8 mouse cellular contexts compared by ENCODE assay signal in genomic region chr7:34390834-34391155, GRCm38 (mm10). TPM values are rescaled to one million over a fixed set of nuclear protein-coding genes. Genes with fewer than 3 reads are reported as not detected.
DNase-seq lines count a peak whose midpoint lies in the region; ATAC-seq and TF ChIP-seq lines count a peak whose summit lies in the region.

No protein-coding gene starts in this region.

- peak overlapping the region; percentile 94 for H3K9ac ChIP-seq in ES-Bruce4 (ENCODE audit: low read depth, poor library complexity, severe bottlenecking)
- H3K9ac ChIP-seq in hindbrain, embryonic 16.5 days (ENCODE audit: low read depth, low read length): no peak overlapping the region

- no peak for TF ChIP-seq CTCF in ES-Bruce4 (IDR thresholded peaks at IDR 0.05; ENCODE audit: low read depth, low read length)
- no peak for TF ChIP-seq CTCF in gastrocnemius, adult 2 months (IDR thresholded peaks at IDR 0.05)

- H3K4me2 ChIP-seq in hindbrain, embryonic 16.5 days (ENCODE audit: low read length): peak overlapping the region; percentile 76

- intact Hi-C loops in gastrocnemius, adult 2 months (cut with DNase I): loop anchor here (5.0 kb wide), 1 partner anchor 267 kb away; the partner anchor contains the start of gene Kctd15
- intact Hi-C loops in left cerebral cortex, postnatal 10 days (cut with DNase I): no loop called here

- H3K9me3 ChIP-seq in erythroblast, embryonic 14.5 days (ENCODE audit: control insufficient read depth, low read length): no peaks in the 10 kb centered on the region
- no peaks in the 10 kb centered on the region for H3K9me3 ChIP-seq in ES-Bruce4 (replicated peaks; ENCODE audit: control insufficient read depth, insufficient read depth, low read length, poor library complexity, severe bottlenecking)
- no peaks in the 10 kb centered on the region for H3K9me3 ChIP-seq in hindbrain, embryonic 16.5 days (ENCODE audit: control insufficient read depth, low read length)

- peaks cover 30% of the 10 kb centered on the region for H3K4me1 ChIP-seq in erythroblast, embryonic 14.5 days (ENCODE audit: control insufficient read depth)
- no peaks in the 10 kb centered on the region for H3K4me1 ChIP-seq in ES-Bruce4 (ENCODE audit: control insufficient read depth, insufficient read depth, low read length)
- H3K4me1 ChIP-seq in hindbrain, embryonic 16.5 days (ENCODE audit: control insufficient read depth, insufficient read depth, low read depth, low read length): peaks cover 33% of the 10 kb centered on the region

- peaks cover 17% of the 10 kb centered on the region for H3K36me3 ChIP-seq in erythroblast, embryonic 14.5 days (ENCODE audit: control insufficient read depth)
- H3K36me3 ChIP-seq in ES-Bruce4 (ENCODE audit: control insufficient read depth, insufficient read depth, low read length, poor library complexity, severe bottlenecking): peaks cover 12% of the 10 kb centered on the region; the same call in 1 of the 2 replicates
- H3K36me3 ChIP-seq in hindbrain, embryonic 16.5 days (ENCODE audit: control insufficient read depth, insufficient read depth, low read length): no peaks in the 10 kb centered on the region

- TF ChIP-seq EP300 in ES-Bruce4 (IDR thresholded peaks at IDR 0.05; ENCODE audit: insufficient read depth, low read depth, low read length): no peak

- DNase-seq in gastrocnemius, adult 2 months: peak; percentile 66
- DNase-seq in left cerebral cortex, postnatal 10 days (ENCODE audit: extremely low spot score in 1 of 2, low spot score in 2 of 2): no peak
- no peak for DNase-seq in thymus, postnatal 0 days (ENCODE audit: low spot score)

- H3K27ac ChIP-seq in ES-Bruce4 (ENCODE audit: insufficient read depth, low read length): peak overlapping the region; percentile 88; the same call in 1 of the 2 replicates
- H3K27ac ChIP-seq in gastrocnemius, adult 2 months: peak overlapping the region; percentile 100
- H3K27ac ChIP-seq in hindbrain, embryonic 16.5 days (ENCODE audit: low read depth, low read length): no peak overlapping the region

- no peak for ATAC-seq in erythroblast, adult 5-6 weeks (replicated peaks; ENCODE audit: low FRiP score, poor library complexity, severe bottlenecking)
- ATAC-seq in hindbrain, embryonic 16.5 days: no peak
- peak; percentile 23 for ATAC-seq in megakaryocyte, adult 5-6 weeks (ENCODE audit: poor library complexity, severe bottlenecking)

- H3K4me3 ChIP-seq in erythroblast, embryonic 14.5 days (replicated peaks): peak overlapping the region; percentile 70
- 0 out of 2 replicates have a peak overlapping the region, but pooled peaks have one; percentile 1 for H3K4me3 ChIP-seq in ES-Bruce4 (ENCODE audit: low read depth, low read length)
- peak overlapping the region; percentile 94 for H3K4me3 ChIP-seq in gastrocnemius, adult 2 months
- no peak overlapping the region for H3K4me3 ChIP-seq in hindbrain, embryonic 16.5 days (ENCODE audit: low read length)

- TF ChIP-seq POLR2A in ES-Bruce4 (IDR thresholded peaks at IDR 0.05; ENCODE audit: insufficient read depth, low read length): no peak

- H3K27me3 ChIP-seq in erythroblast, embryonic 14.5 days (ENCODE audit: control insufficient read depth): no peaks in the 10 kb centered on the region
- no peaks in the 10 kb centered on the region for H3K27me3 ChIP-seq in ES-Bruce4 (ENCODE audit: control insufficient read depth, insufficient read depth, low read length, poor library complexity, severe bottlenecking)
- no peaks in the 10 kb centered on the region for H3K27me3 ChIP-seq in hindbrain, embryonic 16.5 days (replicated peaks; ENCODE audit: control insufficient read depth, insufficient read depth, low read length)

- WGBS in hindbrain, embryonic 16.5 days: 38% methylated on average over 7 of the region's 7 CpGs

RNA-seq across cellular contexts. Expression of gene Lsm14a, which starts 2.3 kb away (rescaled TPM):
- polyA plus RNA-seq in erythroblast, embryonic 14.5 days (2012): 2.4 and 2.8 TPM in 2 replicates
- total RNA-seq in erythroblast, adult 5-6 weeks (2015; ENCODE audit: low replicate concordance): 54.0 and 54.3 TPM in 2 replicates
- total RNA-seq in erythroblast, adult 5-6 weeks (2017; ENCODE audit: low replicate concordance): 52.1 and 84.2 TPM in 2 replicates
- 167 and 172 TPM in 2 replicates for polyA plus RNA-seq in ES-Bruce4 (2011; ENCODE audit: insufficient read depth, insufficient read length, low read depth, missing spikeins)
- total RNA-seq in gastrocnemius, adult 2 months (2021): 10 to 100 TPM; 92.8 to 96.2 TPM
- 50.6 and 55.6 TPM in 2 replicates for polyA plus RNA-seq in hindbrain, embryonic 16.5 days (2015; fragmentation: Nextera tagmentation; extraction: Ambion mirVana)
- 118 and 135 TPM in 2 replicates for total RNA-seq in megakaryocyte, adult 5-6 weeks (2015)
- total RNA-seq in megakaryocyte, adult 5-6 weeks (2017): 85.4 and 90.6 TPM in 2 replicates
- 10 to 100 TPM; 56.0 to 73.4 TPM for total RNA-seq in left cerebral cortex, postnatal 10 days (2021)
- 93.7 and 109 TPM in 2 replicates for polyA plus RNA-seq in thymus, postnatal 0 days (2015; fragmentation: Nextera tagmentation; extraction: Ambion mirVana)
